Mouse (Mus musculus): ENCODE results near the gene Cyp2b19. TPM values are rescaled to one million over a fixed set of nuclear protein-coding genes. Genes with fewer than 3 reads are reported as not detected.

Gene Cyp2b19
- polyA plus RNA-seq, 1 experiment from 2014 or later: not detected

DNA sequence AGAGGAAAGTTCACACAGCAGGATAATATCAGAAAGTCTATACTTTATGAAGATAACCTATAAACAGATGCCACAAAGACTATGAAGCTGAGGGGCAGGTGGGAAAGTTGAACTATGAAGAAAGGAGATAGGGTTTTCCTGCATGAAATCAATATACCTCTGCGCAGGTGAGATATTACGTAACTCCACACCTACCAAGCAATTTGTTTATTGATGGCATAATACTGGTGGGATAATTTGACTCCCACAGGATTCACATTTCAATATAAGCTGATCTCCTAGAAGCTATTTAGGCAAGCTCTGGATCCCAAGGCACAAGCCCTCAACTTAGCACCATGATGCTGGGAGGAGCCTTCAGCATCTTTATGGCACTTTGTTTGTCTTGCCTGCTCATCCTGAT lies 51.6 kb downstream of the Cyp2b19 start, which contains the start of gene Cyp2g1:
Cyp2g1 (plus strand) TSS at position 301 of the 400 bp plus-strand sequence.
- H3K36me3 ChIP-seq (replicated peaks; ENCODE audit: insufficient read depth, low read length): no peaks in the 10 kb centered on the region
- DNase-seq (no peak), ATAC-seq (no peak)
- no peak within 1 kb of the TSS for H3K4me3 ChIP-seq (ENCODE audit: low read depth, low read length)
- no peak within 1 kb of the TSS for H3K4me2 ChIP-seq (ENCODE audit: low read depth, low read length)
- H3K27me3 ChIP-seq (ENCODE audit: insufficient read depth, low read length): no peaks in the 10 kb centered on the region
- H3K27ac ChIP-seq (ENCODE audit: low read depth): no peak within 1 kb of the TSS
- H3K4me1 ChIP-seq (ENCODE audit: insufficient read depth): no peaks in the 10 kb centered on the region; the same call in 1 of the 2 replicates
- 73% methylated on average over 2 of the region's 2 CpGs for WGBS (ENCODE audit: insufficient replicate concordance)
- no peaks in the 10 kb centered on the region for H3K9me3 ChIP-seq (ENCODE audit: low read length)
- H3K9ac ChIP-seq (replicated peaks): no peak within 1 kb of the TSS
- no peak for TF ChIP-seq EP300 (IDR thresholded peaks at IDR 0.05; ENCODE audit: low read depth)
- TF ChIP-seq CTCF (IDR thresholded peaks at IDR 0.05; ENCODE audit: low read depth): no peak

Other genes starting within 250 kb of the Cyp2b19 start
- not detected in 2 replicates for gene Nlrp9a, start 222.1 kb upstream of the Cyp2b19 start, polyA plus RNA-seq (2015; fragmentation: Nextera tagmentation; extraction: Ambion mirVana)
- gene Vmn1r185, start 138.7 kb upstream of the Cyp2b19 start, polyA plus RNA-seq (2015; fragmentation: Nextera tagmentation; extraction: Ambion mirVana): not detected in 2 replicates
- gene Cyp2b23, start 70.7 kb upstream of the Cyp2b19 start, polyA plus RNA-seq (2015; fragmentation: Nextera tagmentation; extraction: Ambion mirVana): not detected in 2 replicates
- 0.59 and 0.80 TPM in 2 replicates for gene Cyp2g1, start 51.8 kb downstream of the Cyp2b19 start, polyA plus RNA-seq (2015; fragmentation: Nextera tagmentation; extraction: Ambion mirVana)
- gene Cyp2a5, start 78.2 kb downstream of the Cyp2b19 start, polyA plus RNA-seq (2015; fragmentation: Nextera tagmentation; extraction: Ambion mirVana): 5.4 and 5.6 TPM in 2 replicates
- gene Cyp2a22, start 182.2 kb downstream of the Cyp2b19 start, polyA plus RNA-seq (2015; fragmentation: Nextera tagmentation; extraction: Ambion mirVana): 19.3 and 19.6 TPM in 2 replicates

All from liver, postnatal 0 days (tissue).